Mouse (Mus musculus) brain, embryonic 18.5 days (tissue): ENCODE data around the gene Mthfd1.
"Not testable (repeated sequence)": the region's sequence is repeated elsewhere in the genome, so short reads cannot be mapped to it uniquely, and the experiment has no call there.

ENCODE experiments used
- DNase-seq: peaks from one replicate; pipeline ENCODE4 v3.0.0-alpha.2; 2012; ENCODE audit warnings: low read depth, low spot score

Mthfd1 gene

GRCm38 (mm10) chr12:76254725-76255498 lies at the start of gene Mthfd1:
Gene Mthfd1 (plus strand): TSS chr12:76255298.
- peak; percentile 94 for DNase-seq

GRCm38 (mm10) chr12:76209429-76209974 lies 45.6 kb upstream of the Mthfd1 start:
- no peak for DNase-seq

DNA sequence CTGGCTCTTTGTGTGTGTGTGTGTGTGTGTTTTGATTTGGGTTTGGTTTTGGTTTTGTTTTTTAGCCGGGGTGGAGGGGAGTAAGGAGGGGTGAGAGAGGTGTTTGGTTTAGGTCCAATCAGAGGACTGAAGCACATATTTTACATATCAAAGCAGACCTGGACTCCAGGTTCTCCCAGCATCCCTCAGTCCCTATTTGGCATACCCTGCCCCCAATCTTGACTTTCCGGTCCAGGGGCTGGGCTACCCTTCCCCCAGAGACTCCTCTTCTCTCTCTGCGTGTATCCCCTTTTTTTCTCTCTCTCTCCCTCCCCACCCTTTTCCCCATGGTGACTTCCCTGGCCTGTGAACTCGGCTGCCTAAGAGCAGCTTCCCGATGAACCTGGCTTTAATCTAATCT lies 40.0 kb upstream of the Mthfd1 start:
- DNase-seq, result no peak

- no peak for DNase-seq
Observed at GRCm38 (mm10) chr12:76216716-76217115, 38.4 kb upstream of the Mthfd1 start.

DNA sequence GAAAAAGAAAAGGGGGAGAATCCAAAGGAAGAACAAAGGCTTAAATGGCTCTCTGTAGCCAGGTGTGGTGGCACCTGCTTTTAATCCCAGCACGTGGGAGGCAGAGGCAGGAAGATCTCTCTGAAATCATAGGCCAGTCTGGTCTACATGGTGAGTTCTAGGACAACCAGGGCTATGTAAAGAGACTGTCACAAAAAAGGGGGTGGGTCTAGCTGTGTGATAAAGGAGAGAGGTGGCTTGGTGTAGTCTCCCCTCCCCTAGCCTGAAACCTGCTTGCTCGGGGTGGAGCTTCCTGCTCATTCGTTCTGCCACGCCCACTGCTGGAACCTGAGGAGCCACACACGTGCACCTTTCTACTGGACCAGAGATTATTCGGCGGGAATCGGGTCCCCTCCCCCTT lies 33.0 kb upstream of the Mthfd1 start:
- DNase-seq, result not testable (repeated sequence)

GRCm38 (mm10) chr12:76230644-76231043 lies 24.5 kb upstream of the Mthfd1 start:
- DNase-seq, result no peak

GRCm38 (mm10) chr12:76235253-76235652 lies 19.8 kb upstream of the Mthfd1 start:
- DNase-seq, result no peak

- DNase-seq, result no peak
Observed at GRCm38 (mm10) chr12:76239145-76239838, 15.8 kb upstream of the Mthfd1 start.

DNA sequence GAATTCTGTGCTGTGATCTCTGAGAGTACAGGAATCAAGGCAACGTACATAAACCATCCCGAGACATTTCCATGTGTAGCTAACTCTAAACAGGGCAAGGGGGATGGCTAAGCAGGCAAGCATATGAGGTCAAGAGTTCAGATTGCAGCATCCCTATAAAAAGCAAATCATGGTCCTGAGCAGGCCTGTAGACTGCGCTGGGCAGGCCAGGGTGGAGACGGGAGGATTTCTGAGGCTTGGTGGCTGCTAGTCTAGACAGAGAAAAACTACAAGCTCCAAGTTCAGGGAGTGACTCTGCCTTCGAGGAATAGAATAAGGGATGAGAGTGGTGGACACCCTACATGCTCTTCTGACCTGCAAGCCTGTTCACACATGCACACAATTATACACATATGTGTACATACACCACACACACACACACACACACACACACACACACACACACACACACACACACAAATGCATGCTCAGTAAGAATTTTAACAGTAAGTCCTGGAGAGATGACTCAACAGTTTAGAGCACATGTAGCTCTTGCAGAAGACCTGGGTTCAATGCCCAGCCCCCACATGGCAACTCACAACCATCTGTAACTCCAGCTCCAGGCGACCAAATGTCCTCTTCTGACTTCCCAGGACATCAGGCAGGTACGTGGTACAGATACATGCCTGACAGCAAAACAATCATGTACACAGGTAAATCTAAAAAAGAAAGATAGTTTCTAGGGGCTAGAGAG lies 15.1 kb upstream of the Mthfd1 start:
- DNase-seq, result no peak

DNA sequence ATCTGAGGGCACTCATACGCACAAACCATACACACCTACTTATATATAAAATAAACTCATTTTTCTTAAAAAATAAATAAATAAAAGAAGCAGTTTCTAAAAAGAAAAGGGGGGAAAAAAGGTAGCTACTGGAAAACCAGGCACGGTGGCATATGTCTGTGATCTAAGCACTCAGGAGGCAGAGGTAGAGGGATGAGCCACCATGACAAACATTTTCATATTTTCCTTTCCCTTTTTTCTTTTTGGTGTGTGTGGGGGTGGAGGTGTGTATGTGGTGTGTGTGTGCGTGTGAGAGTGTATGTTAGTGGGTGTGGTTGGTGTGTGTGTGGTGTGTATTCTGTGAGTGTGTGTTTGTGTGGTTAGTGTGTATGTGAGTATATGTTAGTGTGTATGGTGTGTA lies 14.4 kb upstream of the Mthfd1 start:
- DNase-seq, result no peak

DNA sequence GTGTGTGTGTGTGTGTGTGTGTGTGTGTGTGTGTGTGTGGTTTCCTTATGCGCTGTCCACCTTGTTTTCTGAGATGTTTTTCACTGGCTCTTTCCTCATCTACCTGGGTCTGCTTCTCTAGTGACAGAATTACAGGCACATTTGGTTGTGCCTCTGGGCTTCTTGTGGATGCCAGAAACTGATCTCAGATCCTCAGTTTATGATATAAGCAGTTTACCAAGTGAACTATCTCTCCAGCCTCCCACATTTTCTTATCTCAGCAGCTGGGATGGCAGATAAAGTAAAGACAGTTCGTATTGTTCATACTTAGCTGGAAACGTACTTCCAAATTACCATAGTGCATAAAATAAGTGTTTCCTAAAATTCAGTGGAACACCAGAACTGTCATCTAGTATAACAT lies 14.0 kb upstream of the Mthfd1 start:
- no peak for DNase-seq

DNA sequence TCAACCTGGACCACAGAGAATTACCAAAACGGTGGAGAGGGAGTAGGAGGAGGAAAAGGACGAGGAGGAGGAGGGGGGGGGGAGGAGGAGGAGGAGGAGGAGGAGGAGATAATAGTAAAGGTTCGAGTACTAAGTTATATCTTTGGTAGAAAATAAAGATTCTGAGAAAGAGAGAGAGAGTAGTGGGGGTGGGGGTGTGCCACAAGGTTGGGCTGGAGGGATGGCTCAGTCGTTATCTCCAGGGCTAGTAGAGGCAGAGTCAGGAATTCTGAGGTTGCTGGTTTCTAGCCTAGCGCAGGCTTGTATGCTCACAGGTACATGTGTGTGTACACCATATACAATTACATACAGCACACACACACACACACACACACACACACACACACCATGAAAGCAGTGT lies 13.3 kb upstream of the Mthfd1 start:
- DNase-seq, result no peak

DNA sequence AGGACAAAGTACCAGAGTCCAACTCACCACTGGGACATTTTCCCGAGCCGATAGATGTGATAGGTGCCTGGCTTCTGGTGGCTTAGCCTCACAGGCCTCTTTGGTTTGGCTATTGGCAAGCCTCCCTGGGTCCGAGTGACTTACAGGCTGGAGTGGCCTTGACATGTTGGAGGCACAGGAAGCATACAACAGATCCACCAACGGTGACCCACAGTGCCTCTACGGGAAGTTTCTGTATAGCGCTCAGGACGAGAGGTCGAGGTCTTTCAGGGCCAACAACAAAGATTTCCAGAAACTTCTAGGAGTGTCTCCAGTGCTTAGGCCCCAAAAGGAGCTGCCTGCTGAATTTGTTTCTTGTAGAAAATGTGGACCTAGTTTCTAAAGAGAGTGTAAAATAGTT lies 10.1 kb upstream of the Mthfd1 start:
- no peak for DNase-seq

DNA sequence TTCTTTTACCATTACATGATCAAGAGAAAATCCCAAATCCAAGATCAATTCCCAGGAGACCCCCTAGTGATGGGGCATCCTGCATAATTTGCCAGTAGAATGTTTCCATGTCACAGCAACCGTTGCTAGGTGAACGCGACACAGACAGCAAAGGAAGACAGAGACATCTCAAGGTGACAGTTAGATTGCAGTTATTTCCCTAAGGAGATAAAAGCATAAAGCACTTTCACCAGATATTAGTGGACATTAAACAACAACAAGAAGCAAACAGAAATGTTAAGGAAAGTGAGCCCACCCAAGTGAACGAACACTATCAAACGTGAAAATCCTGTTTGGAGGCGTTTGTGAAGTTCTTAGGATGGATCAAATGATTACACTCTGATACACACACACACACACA lies 8.5 kb upstream of the Mthfd1 start, which contains the start of gene Tex21:
Tex21 (minus strand) TSS at position 101 of the 400 bp plus-strand sequence.
- no peak for DNase-seq

DNA sequence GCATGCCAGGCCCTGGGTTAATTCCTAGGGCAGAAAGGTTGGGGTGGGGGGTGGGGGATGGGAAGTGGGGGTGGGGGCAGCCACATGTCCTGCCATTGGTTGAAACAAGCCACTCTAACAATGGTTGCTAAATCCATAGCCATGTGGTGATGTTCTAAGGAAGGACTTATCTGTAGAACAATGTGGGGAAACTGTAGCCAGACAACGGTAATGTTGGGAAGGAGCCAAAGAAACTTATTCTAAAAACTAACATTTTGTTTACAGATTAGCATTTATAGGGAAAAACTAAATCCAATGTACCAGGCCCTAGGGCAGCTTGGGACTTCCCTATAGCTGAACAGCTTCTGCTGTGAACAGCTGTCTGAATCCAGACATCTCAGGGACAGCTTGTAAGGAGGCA lies 2.0 kb upstream of the Mthfd1 start:
- DNase-seq, result no peak

DNA sequence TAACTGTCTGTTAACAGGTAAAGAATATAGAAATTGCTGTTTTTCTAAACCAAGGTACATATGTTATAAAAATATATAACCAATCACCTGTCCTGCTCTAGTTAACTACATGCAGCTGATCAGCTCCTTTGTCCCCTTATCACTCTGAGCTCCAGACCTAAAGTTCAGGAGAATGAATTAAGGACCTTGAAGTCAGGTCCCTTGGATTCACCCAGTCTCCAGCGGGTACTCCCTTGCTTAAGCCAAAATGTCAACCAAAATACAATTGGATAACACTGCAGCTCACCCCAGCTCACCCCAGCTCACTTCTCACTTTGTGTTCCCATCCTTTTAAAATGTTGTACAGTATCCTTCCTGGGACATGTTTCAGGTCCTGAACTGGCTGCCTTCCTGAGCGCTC lies 1.5 kb upstream of the Mthfd1 start:
- DNase-seq, result no peak

- no peak for DNase-seq
Observed at GRCm38 (mm10) chr12:76253991-76254390, 1.1 kb upstream of the Mthfd1 start.

GRCm38 (mm10) chr12:76255499-76255875 lies 389 bp downstream of the Mthfd1 start:
- no peak for DNase-seq

DNA sequence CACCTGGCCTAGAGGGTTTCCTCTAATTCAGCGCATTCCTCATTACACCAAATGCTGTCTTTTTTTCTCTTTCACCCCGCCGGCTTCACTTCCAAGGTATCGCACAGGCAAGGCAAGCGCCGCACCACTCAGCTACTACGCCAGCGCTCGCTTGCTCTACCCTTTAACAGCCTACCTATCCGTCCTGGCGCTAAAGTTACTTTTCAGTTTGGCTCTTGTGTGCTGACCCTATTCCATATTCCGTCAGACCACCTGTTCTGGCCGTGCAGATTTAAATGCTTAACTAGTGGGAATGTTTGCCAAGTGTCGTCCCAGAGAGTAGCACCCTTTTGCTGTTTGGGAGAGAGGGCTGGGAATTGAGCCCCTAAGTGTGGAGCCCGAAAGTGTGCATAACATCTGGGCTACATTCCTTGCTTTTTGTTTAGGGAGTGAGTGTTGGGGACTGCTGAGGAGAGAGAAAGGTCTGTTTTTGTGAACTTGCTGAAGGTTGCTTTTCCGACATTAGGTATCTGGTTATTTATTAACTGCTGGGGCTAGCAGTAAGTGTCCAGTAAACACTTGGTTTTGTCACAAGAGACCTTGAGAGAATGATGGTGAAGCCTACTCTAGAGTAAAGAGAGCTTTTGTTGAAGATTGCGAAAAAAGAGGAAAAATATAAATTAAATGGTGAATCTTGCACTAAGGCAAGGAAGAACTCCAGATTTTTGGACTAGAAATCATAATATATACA lies 1.2 kb downstream of the Mthfd1 start:
- no peak for DNase-seq

DNA sequence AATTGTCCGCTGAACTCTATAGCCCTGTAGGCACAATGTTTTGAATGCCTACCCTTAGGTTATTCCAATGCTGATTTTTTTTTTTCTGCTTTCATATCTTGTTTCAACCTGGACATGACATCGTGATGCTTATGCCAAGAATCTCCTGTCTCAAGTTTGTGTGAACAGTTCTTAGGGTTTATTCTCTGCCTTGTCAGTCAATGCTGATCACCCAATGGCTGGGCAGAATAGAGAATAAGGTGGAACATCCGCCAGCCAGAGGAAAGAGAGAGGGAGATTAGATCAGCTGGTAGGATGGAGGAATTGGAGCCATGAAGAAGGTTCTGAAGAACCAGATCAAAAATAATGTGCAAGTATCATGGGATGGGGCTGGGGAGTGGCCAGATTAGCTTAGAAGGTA lies 5.6 kb downstream of the Mthfd1 start:
- DNase-seq, result no peak

DNA sequence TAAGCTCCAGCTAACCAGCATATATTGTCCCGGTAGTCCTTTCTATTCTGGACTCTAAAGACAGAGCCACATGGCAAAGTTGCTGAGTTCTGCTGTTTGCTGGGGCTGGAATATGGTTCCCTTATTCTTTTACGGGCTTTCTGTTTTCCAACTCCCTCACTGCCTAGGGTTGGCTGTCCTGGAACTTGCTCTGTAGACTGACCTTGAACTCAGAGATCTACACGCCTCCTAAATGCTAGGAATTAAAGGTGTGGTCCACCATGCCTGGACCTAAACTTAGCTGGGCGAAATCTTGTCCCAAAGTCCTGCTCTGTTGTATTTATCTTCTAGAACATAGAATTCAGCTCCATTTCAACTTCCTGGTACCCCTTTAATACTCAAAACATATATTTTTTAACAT lies 6.5 kb downstream of the Mthfd1 start:
- no peak for DNase-seq

GRCm38 (mm10) chr12:76262918-76263317 lies 7.8 kb downstream of the Mthfd1 start:
- DNase-seq, result no peak
